Mouse (Mus musculus) ES-Bruce4 (cell line): Measurements from ENCODE around the gene Far1.

Experiments
- CTCF ChIP-seq: IDR thresholded peaks from one replicate; pipeline ENCODE4 v1.8.1; 2011; ENCODE audit warnings: low read depth, low read length
- EP300 ChIP-seq: IDR thresholded peaks from 2 replicates; pipeline ENCODE4 v1.6.1; 2011; ENCODE audit warnings: low read depth, low read length; ENCODE audit not compliant: insufficient read depth
- POLR2A ChIP-seq: IDR thresholded peaks from one replicate; pipeline ENCODE4 v1.8.1; 2011; ENCODE audit warnings: low read length; ENCODE audit not compliant: insufficient read depth

- TF ChIP-seq CTCF (no peak), POLR2A (no peak), EP300 (no peak)
Measured at GRCm38 (mm10) chr7:113507846-113508245, 5.8 kb upstream of the Far1 start.
